Mouse (Mus musculus) monocyte, adult 59 days (primary cell): ENCODE results near the gene Smad3. TPM values are rescaled to one million over a fixed set of nuclear protein-coding genes. Genes with fewer than 3 reads are reported as not detected.

Experiments used
- total RNA-seq, 2 experiments: library from RNA; stranded (reverse); gene quantifications; one replicate each; pipeline ENCODE4 v1.2.4; 2023

Gene Smad3
- 10 to 100 TPM; 44.5 to 55.0 TPM for total RNA-seq

GRCm38 (mm10) chr9:63757865-63758440 is at the start of gene Smad3:
Gene Smad3, minus strand, starts transcription at chr9:63757994.

DNA sequence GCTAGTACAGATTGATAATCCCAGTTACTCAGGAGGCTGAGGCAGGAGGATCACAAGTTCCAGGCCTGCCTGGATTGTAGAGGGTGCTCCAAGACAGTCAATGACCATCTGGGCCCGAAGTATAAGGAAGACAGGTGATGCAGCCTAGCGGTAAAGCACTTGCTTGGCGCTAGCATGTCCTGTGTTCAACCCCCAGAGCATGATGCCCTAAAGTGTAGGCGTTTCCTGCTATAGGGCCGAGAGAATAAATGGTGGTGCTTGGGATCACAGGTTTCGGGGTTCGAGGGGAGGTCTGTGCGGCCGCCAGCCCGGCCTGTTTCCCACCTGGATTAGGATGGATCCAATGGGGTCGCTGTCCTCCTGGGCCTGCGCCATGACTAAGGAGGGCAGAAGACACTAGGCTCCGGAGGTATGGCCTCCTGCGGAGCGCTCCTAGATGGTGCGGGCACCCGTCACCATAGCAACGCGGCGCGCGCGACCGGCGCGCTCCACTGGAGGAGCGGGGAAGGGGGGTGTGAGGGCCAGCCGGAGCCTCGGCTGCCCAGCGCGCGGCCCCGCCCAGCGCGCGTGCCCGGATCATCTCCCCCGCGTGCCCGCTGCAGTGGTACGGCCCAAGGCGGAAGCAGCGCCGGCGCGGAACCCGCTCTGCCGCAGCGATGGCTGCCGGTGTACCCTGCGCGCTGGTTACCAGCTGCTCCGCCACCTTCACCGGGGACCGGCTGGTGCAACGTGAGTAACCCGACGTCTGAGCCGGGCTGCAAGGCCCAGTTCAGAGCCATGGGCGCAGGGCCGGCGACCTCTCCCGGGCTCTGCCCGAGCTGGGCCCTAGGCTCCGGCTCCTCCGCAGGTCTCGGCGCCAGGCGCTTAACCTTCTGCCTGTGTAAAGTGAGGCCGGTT is 155.5 kb downstream of the Smad3 start, which contains the start of the genes Iqch and Aagab:
Gene Iqch (minus strand): TSS at position 451 of the 897 bp plus-strand sequence.
Gene Aagab (plus strand): TSS at position 618 of the 897 bp plus-strand sequence.

Other genes with a start within 250 kb of the Smad3 start
- under 1 TPM in 1 of 2 experiments, not detected in 1; 0.15 TPM for gene Iqch, start 155.5 kb downstream of the Smad3 start, total RNA-seq
- 10 to 100 TPM; 35.1 to 43.5 TPM for gene Aagab, start 155.3 kb downstream of the Smad3 start, total RNA-seq